Mouse (Mus musculus) natural killer cell, adult 2 months (primary cell): ENCODE data around the gene Rasa2.
"Not testable (repeated sequence)": the region's sequence is repeated elsewhere in the genome, so short reads cannot be mapped to it uniquely, and the experiment has no call there.

Experiments
- DNase-seq, 2 experiments: peaks; one replicate each; pipeline ENCODE4 v3.0.0; 2022; ENCODE audit warnings: low spot score in 2 of 2

Rasa2 gene

GRCm38 (mm10) chr9:96631389-96632072 is at the start of gene Rasa2:
Gene Rasa2, minus strand, starts transcription at chr9:96631617.
- DNase-seq, result peak; percentile 84 to 88

GRCm38 (mm10) chr9:96678611-96679010 is 47.2 kb upstream of the Rasa2 start:
- no peak for DNase-seq

- DNase-seq, result not testable (repeated sequence)
Observed at GRCm38 (mm10) chr9:96677711-96678110, 46.3 kb upstream of the Rasa2 start.

GRCm38 (mm10) chr9:96676671-96677070 is 45.3 kb upstream of the Rasa2 start:
- DNase-seq, result no peak

GRCm38 (mm10) chr9:96675763-96676640 is 44.6 kb upstream of the Rasa2 start:
- DNase-seq, result no peak

- DNase-seq, result peak; percentile 59 to 74
Observed at GRCm38 (mm10) chr9:96675071-96675762, 43.8 kb upstream of the Rasa2 start.

GRCm38 (mm10) chr9:96674301-96674700 is 42.9 kb upstream of the Rasa2 start:
- DNase-seq, result no peak

GRCm38 (mm10) chr9:96672466-96672865 is 41.0 kb upstream of the Rasa2 start:
- no peak for DNase-seq

- DNase-seq, result no peak
Observed at GRCm38 (mm10) chr9:96671249-96671648, 39.8 kb upstream of the Rasa2 start.

GRCm38 (mm10) chr9:96669877-96670276 is 38.5 kb upstream of the Rasa2 start:
- DNase-seq, result peak; percentile 89 to 92

- DNase-seq, result peak; percentile 34 to 61
Observed at GRCm38 (mm10) chr9:96668628-96669027, 37.2 kb upstream of the Rasa2 start.

- DNase-seq, result no peak
Observed at GRCm38 (mm10) chr9:96660510-96661244, 29.3 kb upstream of the Rasa2 start.

GRCm38 (mm10) chr9:96659801-96660200 is 28.4 kb upstream of the Rasa2 start:
- DNase-seq, result no peak

GRCm38 (mm10) chr9:96653538-96653937 is 22.1 kb upstream of the Rasa2 start:
- DNase-seq, result peak in 1 of 2 experiments; percentile 12

- peak in 1 of 2 experiments; percentile 22 for DNase-seq
Observed at GRCm38 (mm10) chr9:96652763-96653162, 21.3 kb upstream of the Rasa2 start.

GRCm38 (mm10) chr9:96650807-96651206 is 19.4 kb upstream of the Rasa2 start:
- DNase-seq, result peak; percentile 69 to 82

- peak; percentile 72 to 75 for DNase-seq
Observed at GRCm38 (mm10) chr9:96649924-96650323, 18.5 kb upstream of the Rasa2 start.

- DNase-seq, result no peak
Observed at GRCm38 (mm10) chr9:96649362-96649761, 17.9 kb upstream of the Rasa2 start.

GRCm38 (mm10) chr9:96646668-96647295 is 15.4 kb upstream of the Rasa2 start:
- DNase-seq, result no peak

- no peak for DNase-seq
Observed at GRCm38 (mm10) chr9:96644840-96645239, 13.4 kb upstream of the Rasa2 start.

- not testable (repeated sequence) for DNase-seq
Observed at GRCm38 (mm10) chr9:96644002-96644401, 12.6 kb upstream of the Rasa2 start.
